Mouse (Mus musculus) CH12F3 (cell line): ENCODE results near the gene Olfr605.
"Not testable (repeated sequence)": the region's sequence is repeated elsewhere in the genome, so short reads cannot be mapped to it uniquely, and the experiment has no call there.

Experiments
- in situ Hi-C: fragments of 300-500 bp; cut with MboI; formaldehyde crosslinking; loops from 2 replicates; pipeline ENCODE4 v1.14.3; 2020; ENCODE audit warnings: low sequenced_read_pairs

Gene Olfr605

DNA sequence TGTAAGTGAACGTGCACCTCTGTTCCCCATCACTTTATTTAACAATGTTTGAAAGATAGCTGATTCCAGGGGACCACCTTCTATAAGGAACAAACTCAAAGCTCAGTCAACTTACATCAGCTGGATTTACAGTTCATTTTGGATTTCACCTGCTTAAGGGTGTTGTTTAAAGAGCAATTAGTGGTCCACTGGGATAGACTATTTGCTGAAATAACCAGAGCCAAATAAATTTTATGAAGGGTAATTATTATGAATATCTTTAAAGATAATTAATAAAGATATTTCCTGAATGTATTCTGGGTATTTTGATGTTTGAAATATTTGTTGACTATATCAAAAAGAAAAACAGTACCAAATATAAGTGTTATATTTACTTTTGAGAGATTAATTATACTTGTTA lies at the start of gene Olfr605:
Gene Olfr605, minus strand, starts transcription at position 101 of the 400 bp plus-strand sequence.
- in situ Hi-C loops, result no loop called here

DNA sequence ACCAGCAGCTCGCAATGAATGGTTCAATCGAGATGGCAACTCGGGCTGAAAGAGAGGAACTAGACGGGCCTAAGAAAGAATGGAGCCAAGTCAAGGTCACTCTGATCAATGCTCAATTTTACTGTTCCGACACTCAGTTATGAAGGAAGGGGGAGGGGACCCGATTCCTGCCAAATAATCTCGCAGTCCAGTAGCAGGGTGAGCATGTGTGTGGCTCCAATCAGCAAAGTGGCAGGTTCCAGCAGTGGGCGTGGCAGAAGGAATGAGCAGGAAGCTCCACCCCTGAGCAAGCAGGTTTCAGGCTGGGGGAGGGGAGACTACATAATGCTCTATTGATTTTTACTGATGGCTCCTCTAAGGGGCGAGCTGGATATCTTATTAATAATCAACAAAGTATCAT lies 31.9 kb upstream of the Olfr605 start:
- in situ Hi-C loops, result not testable (repeated sequence)

DNA sequence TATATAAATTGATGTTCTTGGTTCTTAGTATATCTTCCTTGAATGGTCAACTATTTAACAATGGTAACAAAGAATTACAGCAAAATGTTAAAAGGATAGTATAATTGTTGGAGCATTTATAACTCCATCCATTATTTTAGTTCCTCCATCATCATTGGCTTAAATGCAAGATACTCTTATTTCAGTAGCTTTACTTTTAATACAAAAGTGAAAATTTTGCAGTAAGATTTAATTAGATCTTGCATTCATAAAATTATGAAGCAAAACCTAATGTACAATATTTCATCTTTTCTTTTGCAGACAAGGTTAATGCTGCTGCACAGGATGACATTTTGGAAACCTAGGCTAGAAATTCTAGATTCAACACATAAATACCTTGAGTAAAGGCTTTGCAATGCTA lies 24.3 kb upstream of the Olfr605 start, which contains the start of gene Olfr608:
Gene Olfr608, plus strand, starts transcription at position 301 of the 400 bp plus-strand sequence.
- in situ Hi-C loops, result no loop called here

DNA sequence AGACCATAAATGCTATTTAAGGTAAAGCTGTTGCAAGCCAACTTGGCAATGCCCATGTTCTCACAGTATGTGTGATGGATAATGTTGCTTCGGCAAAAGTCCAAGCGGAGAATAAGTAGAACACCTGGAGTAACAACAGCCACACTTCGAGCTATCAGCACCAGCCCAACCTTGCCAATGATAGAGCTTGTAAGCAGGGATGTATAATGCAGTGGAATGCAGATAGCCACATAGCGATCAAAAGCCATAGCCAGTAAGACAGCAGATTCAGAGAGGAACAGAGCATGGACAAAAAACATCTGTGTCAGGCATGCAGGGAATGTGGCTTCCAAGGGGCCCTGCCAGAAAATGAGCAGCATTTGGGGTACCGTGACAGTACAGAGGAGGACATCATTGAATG lies 15.4 kb upstream of the Olfr605 start:
- in situ Hi-C loops, result no loop called here

DNA sequence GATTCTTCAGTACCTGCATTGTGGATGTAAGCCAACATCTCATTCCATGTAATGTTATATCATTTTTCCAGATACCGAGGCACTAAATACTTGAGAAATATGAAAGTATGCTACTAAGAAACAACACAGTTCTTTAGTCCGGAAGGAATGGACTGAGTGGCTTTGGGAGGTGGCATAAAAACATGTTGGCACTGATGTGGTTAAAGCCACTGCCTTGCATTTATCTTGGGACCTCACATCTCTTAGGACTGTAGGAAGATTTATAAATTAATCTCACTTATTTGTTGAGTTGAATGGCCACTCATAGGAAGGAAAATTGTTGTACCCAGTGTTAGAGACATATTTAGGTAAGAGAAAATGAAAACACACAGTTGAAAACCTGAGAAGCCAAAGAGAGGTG lies 3.5 kb upstream of the Olfr605 start, which contains the start of gene Olfr606:
Gene Olfr606, plus strand, starts transcription at position 301 of the 400 bp plus-strand sequence.
- in situ Hi-C loops, result no loop called here

DNA sequence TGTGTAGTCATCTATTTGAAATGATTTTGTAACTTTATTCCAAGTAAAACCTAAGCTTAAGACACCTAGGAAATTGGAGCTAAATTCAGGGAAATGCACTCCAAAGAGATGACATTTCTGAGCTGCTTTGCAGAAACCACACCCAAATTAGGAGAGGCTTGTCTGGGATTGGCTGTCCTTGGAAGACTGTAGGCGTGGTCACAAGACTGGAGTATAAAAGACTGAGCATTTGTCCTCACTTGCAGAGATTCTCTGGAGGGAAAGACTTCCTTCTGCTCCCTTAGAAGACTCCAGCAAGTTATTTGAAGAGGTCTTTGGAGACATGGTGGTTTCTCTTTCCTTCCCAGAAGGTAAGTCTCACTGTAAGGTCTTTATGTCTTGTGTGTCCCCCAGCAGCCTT lies 30.5 kb downstream of the Olfr605 start, which contains the start of gene Usp17lc:
Gene Usp17lc, plus strand, starts transcription at position 301 of the 400 bp plus-strand sequence.
- in situ Hi-C loops, result not testable (repeated sequence)

DNA sequence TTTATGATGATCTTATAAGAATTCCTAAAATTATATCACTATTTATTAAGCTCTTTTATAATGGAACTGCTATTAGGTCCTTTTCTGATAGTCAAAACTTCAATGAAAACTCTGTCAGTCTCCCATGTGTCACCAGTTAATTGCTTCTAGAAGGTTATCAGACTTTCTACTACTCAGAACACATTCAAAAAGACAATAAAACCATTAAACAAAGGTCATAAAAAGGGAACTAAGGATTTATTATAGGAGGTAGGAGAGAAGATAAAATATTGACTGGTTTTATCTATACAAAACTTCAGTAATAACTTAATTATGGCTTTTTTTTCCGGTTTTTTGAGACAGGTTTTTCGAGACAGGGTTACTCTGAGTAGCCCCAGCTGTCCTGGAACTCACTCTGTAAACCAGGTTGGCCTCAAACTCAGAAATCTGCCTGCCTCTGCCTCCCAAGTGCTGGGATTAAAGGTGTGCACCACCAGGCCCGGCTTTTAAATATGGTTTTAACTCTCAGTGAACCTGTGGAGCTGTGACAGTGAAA lies 38.7 kb downstream of the Olfr605 start:
- in situ Hi-C loops, result not testable (repeated sequence)

DNA sequence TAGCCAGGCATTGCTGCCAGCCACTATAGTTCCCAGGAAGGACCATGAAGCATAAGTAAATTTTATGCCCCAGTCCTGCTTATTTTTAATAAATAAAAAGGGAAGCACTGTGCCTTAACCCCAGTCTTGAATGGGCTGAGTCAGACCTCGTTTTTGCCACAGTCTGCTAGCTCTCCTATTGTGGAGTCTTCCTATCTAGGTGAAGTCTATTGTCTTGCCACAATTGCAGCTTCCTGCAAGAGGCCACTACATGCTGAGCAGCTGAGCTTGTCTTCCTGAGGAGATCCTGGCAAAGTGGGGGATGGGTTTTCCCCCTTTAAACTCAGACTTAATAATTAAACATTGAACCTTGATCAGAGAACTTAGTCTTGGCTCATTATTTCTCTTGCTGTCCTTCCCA lies 46.3 kb downstream of the Olfr605 start:
- in situ Hi-C loops, result no loop called here

DNA sequence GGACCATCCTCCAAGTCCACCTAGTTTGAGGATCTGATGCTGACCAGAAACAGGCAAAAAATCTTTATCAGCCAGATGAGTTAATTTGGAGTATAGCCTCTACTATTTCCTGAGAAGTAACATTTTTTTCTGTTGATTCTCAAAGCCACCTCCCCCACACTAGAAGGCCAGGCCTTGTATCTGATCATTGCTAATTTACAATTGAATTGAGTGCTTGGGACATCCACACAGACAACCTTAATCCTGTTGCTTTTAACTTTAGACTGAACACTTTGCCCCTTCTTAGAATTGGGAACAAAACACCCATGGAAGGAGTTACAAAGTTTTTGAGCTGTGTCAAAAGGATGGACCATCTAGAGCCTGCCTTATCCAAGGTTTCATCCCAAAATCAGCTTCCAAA lies 47.5 kb downstream of the Olfr605 start:
- in situ Hi-C loops, result no loop called here
